Mouse (Mus musculus) hematopoietic stem cell, adult 5-6 weeks (primary cell): Measurements from ENCODE around the gene Trappc4. TPM values are rescaled to one million over a fixed set of nuclear protein-coding genes. Genes with fewer than 3 reads are reported as not detected.
"Not testable (repeated sequence)": the region's sequence is repeated elsewhere in the genome, so short reads cannot be mapped to it uniquely, and the experiment has no call there.

ENCODE experiments used
- ATAC-seq, 2 experiments: fragments of 125-278 bp in 1 of 2; replicated peaks in 1 of 2; 2 replicates each; pipeline ENCODE4 v1.8.0; 2016 to 2017; ENCODE audit warnings: inconsistent platforms in 2 of 2, mild to moderate bottlenecking in 2 of 2, moderate number of reproducible peaks in 2 of 2, low read depth in 1 of 2, moderate TSS enrichment in 1 of 2; ENCODE audit not compliant: low FRiP score in 2 of 2, poor library complexity in 2 of 2, severe bottlenecking in 2 of 2, insufficient read depth in 1 of 2, low TSS enrichment in 1 of 2
- total RNA-seq: library from RNA; stranded (forward); fragments of 172-1452, 232-1000 nt; gene quantifications from 2 replicates; pipeline ENCODE4 v1.2.3, GENCODE M21; 2017

Gene Trappc4
- 42.2 and 47.6 TPM in 2 replicates for total RNA-seq

- ATAC-seq, result peak; percentile 94
Observed at GRCm38 (mm10) chr9:44406906-44407751, at the start of gene Trappc4, which contains the start of gene Rps25. Gene Trappc4, minus strand, starts transcription at chr9:44407600. Gene Rps25, plus strand, starts transcription at chr9:44407139.

DNA sequence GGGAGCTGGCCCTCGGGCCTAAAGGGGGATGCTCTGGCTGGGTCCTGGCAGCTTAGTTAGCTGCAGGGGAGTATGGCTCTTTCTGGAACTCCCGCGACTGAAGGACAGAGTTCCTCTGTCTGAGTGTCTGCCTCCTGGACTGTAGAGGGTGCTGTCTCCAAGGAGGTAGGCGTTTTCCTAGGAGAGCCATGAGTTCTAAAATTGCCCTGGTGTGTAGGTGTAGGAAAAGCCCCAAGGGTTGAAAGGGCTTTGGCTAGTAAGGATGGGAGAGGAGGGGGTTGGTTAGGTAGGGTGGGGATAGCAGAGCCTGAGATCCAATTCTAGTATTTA is 47.5 kb upstream of the Trappc4 start, which contains the start of gene Upk2:
TSS of gene Upk2 (minus strand) at position 86 of the 330 bp plus-strand sequence.
- ATAC-seq, result no peak

DNA sequence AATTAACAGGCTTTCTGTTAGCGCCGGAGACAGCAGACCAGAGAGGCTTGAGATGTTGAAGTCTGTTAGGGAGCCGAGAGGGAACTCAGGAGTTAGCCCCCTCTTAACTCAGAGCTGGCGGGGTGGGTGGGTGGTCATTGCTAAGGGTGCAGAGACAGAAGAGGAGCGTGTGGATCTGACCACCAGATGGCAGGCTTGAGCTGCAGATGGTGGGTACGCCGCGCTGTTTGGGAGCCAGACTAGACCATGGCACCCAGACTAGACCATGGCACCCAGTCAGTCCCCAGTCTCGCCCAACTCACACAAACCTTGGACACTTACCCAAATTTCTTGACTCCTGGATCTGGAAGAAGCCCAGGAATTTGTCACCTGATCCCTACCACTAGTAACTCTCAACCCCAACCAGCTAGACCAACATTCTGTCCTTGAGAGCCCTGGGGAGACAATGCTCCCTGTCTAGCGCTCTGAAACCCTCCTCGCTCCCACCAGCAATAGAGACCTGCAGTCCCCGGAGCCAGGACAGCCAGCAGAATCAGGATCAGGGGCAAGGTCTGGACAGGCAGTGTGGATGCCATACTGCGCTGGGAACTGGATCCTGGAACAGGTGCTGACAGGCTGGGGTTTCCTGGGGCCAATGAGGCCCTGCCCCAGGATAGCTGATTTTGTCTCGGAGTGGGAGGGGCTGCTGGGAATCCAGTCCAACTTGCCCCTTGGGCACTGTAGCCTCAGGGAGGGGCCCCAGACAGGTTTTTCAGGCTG is 46.9 kb upstream of the Trappc4 start:
- ATAC-seq, result peak; percentile 84 to 90

DNA sequence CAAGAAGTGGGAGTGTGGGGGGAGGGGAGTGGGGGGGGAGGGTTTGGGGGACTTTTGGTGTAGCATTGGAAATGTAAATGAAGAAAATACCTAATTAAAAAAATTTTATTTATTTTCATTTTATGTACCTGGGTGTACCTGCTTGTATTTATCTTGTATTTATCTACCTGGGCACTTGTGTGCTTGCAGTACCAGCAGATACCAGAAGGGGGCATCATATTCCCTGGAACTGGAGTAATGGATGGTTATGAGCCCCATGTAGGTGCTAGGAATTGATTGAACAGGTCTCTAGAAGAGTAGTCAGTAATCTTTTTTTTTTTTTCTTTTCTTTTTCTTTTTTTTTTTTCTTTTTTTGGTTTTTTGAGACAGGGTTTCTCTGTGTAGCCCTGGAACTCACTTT is 43.0 kb upstream of the Trappc4 start:
- ATAC-seq, result no peak

- ATAC-seq, result not testable (repeated sequence)
Observed at GRCm38 (mm10) chr9:44444402-44445025, 37.1 kb upstream of the Trappc4 start.

DNA sequence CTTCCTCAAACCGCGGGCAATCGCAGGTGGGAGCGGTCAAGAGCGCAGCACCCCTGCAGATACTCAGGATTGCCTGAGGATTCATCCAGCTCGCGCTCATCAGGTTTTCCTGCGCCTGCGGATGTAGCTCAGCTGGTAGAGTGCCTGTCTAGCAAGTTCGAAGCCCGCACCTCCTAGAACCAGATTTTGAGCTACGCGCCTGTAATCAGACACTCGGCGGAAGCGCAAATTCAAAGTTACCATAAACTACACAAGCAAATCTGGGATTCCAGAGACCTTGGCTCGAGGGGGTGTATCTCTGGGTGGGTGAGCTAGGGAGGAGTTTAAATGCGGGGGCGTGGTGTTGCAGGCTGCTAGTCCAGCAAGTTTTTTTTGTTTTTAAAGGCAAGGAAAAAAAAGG is 33.6 kb upstream of the Trappc4 start, which contains the start of gene Foxr1:
TSS of gene Foxr1 (minus strand) at position 176 of the 400 bp plus-strand sequence.
- no peak for ATAC-seq

GRCm38 (mm10) chr9:44435747-44436146 is 28.3 kb upstream of the Trappc4 start:
- peak; percentile 94 for ATAC-seq

DNA sequence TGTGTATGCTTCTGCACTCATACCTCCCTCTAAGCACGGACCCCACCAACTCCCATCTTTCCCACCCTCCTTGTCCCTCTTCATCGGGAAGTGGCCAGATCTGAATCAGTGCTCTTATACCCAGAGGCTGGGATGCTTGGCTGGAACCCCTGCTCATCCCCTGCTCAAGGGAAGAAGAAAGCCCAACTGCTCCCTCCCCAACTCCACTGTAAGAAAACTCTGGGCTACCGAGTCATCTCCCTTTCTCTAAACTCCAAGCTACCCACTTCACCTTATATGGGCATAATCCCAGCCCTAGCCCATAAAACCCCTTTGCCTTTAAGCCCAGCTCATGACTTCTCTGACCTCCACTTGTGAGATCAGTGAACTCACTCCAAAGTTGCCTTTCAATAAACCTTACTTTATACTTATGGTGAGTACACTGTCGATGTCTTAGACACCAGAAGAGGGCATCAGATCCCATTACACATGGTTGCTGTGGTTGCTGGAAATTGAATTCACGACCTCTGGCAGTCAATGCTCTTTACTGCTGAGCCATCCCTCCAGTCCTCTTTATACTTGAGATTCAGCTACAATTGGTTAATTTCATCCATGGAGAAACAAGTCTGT is 25.3 kb upstream of the Trappc4 start:
- ATAC-seq, result no peak

- ATAC-seq, result no peak
Observed at GRCm38 (mm10) chr9:44423576-44423975, 16.2 kb upstream of the Trappc4 start.

- no peak; a peak in 1 of 4 replicates for ATAC-seq
Observed at GRCm38 (mm10) chr9:44420280-44420898, 13.0 kb upstream of the Trappc4 start.

DNA sequence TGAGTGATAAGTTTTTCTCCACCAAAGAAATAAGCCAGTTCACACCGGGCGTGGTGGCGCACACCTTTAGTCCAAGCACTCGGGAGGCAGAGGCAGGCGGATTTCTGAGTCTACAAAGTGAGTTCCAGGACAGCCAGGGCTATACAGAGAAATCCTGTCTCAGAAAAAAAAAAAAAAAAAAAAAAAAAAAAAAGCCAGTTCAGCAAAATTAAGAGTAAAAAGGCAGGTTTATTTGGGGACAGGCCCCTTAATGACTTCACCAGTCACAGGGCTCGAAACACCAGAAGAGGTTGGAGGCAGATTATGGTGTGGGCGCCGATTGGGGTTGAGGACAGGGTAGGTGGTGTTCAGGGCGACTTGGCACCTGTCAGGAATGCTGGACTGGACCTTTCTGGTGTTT is 12.3 kb upstream of the Trappc4 start:
- not testable (repeated sequence) for ATAC-seq

DNA sequence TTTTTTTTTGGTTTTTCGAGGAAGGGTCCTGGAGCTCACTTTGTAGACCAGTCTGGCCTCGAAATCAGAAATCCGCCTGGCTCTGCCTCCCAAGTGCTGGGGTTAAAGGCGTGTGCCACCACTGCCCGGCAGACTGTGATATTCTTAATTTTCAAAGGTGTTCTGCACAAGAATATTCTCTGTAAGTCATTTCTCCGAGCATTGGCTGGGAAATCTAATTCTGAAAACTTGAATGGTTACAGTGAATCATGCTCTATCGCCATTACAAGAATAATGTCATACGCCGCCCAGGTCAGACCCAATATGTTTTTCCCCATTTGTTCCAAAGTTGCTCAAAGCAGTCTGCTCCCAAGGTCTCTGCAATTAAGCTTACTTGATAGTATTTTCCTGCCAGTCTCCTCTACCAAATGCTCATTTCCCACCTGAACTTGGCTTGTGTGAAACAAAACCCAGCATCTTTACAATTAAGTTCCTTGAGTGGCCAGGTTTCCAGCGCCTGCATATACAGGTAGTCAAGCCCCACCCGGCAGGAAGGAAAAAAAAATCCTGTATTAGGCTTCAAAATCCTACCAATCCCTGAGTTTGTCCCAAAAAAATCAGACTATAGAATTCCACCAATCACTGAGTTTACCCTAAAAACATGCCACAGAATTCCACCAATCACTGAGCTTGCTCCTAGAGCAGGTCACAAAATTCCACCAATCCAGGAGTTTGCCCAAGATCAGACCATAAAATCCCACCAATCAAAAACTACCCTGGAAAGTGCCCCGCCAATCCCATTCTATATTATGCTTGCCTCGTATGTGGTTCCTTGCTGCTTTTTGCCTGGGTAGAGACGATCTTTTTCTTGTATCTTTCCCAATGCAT is 11.4 kb upstream of the Trappc4 start, which contains the start of gene Ccdc84:
TSS of gene Ccdc84 (minus strand) at position 51 of the 867 bp plus-strand sequence.
- ATAC-seq, result no peak

- peak; percentile 87 to 95 for ATAC-seq
Observed at GRCm38 (mm10) chr9:44417892-44418363, 10.5 kb upstream of the Trappc4 start.

- no peak for ATAC-seq
Observed at GRCm38 (mm10) chr9:44417156-44417891, 9.9 kb upstream of the Trappc4 start.

DNA sequence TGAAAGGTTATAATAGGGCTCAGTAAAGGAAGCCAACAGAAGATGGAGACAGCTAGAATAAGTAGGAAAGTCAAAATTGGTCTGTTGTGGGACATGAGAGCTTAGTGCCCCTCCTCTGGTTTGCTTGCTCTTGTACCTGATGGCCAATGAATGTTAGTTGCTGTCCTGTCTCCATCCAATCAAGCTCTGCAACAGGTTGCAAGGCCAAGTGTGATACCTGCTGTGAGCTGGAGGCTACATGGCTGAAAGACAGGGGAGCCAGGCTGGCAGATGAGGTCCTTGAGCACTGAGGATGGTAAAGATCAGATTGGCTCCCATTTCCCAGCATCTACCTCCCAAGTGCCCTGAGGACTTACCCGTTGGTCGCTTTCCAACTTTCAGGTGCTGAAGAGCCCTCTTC is 5.4 kb upstream of the Trappc4 start:
- ATAC-seq, result no peak
